Comparison of ENCODE assay signal across 12 mouse cellular contexts in genomic region chr1:79669419-79669974, GRCm38 (mm10). TPM values are rescaled to one million over a fixed set of nuclear protein-coding genes. Genes with fewer than 3 reads are reported as not detected.
"Had no signal": no experiment of that assay in that cellular context is flagged by ENCODE, and none has a peak within 500 bp of the region (broad histone marks: within the 10 kb centered on the region; RNA-seq: fewer than 3 reads in every experiment).

No protein-coding gene starts in this region.

- DNase-seq: kidney, adult 11 months; kidney, adult 9 months; kidney, postnatal 14 days; layer of hippocampus, postnatal 36 days; lung, embryonic 14.5 days; lung, postnatal 14 days; midbrain, embryonic 14.5 days; thymus, postnatal 36 days had no signal

- ATAC-seq: liver, embryonic 12.5 days had no signal

- H3K9ac ChIP-seq: limb, embryonic 15.5 days; liver, embryonic 12.5 days; lung, embryonic 14.5 days; neural tube, embryonic 12.5 days had no signal

- H3K4me2 ChIP-seq: limb, embryonic 15.5 days; liver, embryonic 12.5 days; neural tube, embryonic 12.5 days had no signal

- H3K4me3 ChIP-seq: limb, embryonic 15.5 days; liver, embryonic 12.5 days; midbrain, embryonic 10.5 days; neural tube, embryonic 12.5 days had no signal

- H3K36me3 ChIP-seq: limb, embryonic 15.5 days; liver, embryonic 12.5 days; midbrain, embryonic 10.5 days; neural tube, embryonic 12.5 days had no signal

- H3K9me3 ChIP-seq: limb, embryonic 15.5 days; liver, embryonic 12.5 days; midbrain, embryonic 10.5 days; neural tube, embryonic 12.5 days had no signal

- H3K27ac ChIP-seq: limb, embryonic 15.5 days; liver, embryonic 12.5 days; midbrain, embryonic 10.5 days; neural tube, embryonic 12.5 days had no signal

RNA-seq across cellular contexts. Expression of gene Ap1s3, which starts 2.3 kb away (rescaled TPM):
- polyA plus RNA-seq: midbrain, embryonic 14.5 days; neural tube, embryonic 12.5 days had no signal
